Mouse (Mus musculus) hindbrain, embryonic 15.5 days (tissue): Measurements from ENCODE around the gene Car9. TPM values are rescaled to one million over a fixed set of nuclear protein-coding genes. Genes with fewer than 3 reads are reported as not detected.

Source experiments
- ATAC-seq: fragments of 200-750 bp; cut with Nextera tagmentation; 2 replicates; pipeline ENCODE4 v1.8.0; 2017; ENCODE audit warnings: low read depth, moderate number of reproducible peaks, moderate TSS enrichment; ENCODE audit not compliant: low FRiP score
- H3K27ac ChIP-seq: fragments of 300-500 bp; sonication (generic); replicated peaks from 2 replicates; pipeline ENCODE4 v1.5.1; 2015; ENCODE audit warnings: mild to moderate bottlenecking, inconsistent platforms
- H3K27me3 ChIP-seq: fragments of 300-500 bp; sonication (generic); 2 replicates; pipeline ENCODE4 v1.6.1; 2015; ENCODE audit warnings: control low read depth, inconsistent platforms
- H3K36me3 ChIP-seq: fragments of 300-500 bp; sonication (generic); 2 replicates; pipeline ENCODE4 v1.6.1; 2015; ENCODE audit warnings: control low read depth, inconsistent platforms
- H3K4me1 ChIP-seq: fragments of 300-500 bp; sonication (generic); replicated peaks from 2 replicates; pipeline ENCODE4 v1.6.1; 2015; ENCODE audit warnings: control low read depth, inconsistent platforms
- H3K4me2 ChIP-seq: fragments of 300-500 bp; sonication (generic); 2 replicates; pipeline ENCODE4 v1.6.1; 2015; ENCODE audit warnings: moderate library complexity, mild to moderate bottlenecking, inconsistent platforms
- H3K4me3 ChIP-seq: fragments of 300-500 bp; sonication (generic); 2 replicates; pipeline ENCODE4 v1.5.1; 2015; ENCODE audit warnings: mild to moderate bottlenecking, inconsistent platforms
- H3K9ac ChIP-seq: fragments of 300-500 bp; sonication (generic); 2 replicates; pipeline ENCODE4 v1.6.1; 2015; ENCODE audit warnings: inconsistent platforms
- H3K9me3 ChIP-seq: fragments of 300-500 bp; sonication (generic); 2 replicates; pipeline ENCODE4 v1.6.1; 2016; ENCODE audit warnings: control low read depth, inconsistent platforms
- WGBS: fragments of 180-500 bp; shearing (Covaris S2); methylation state at CpG from one replicate; pipeline ENCODE4 v1.1.7; 2015; 5-methylcytosine and 5-hydroxymethylcytosine counted together
- polyA plus RNA-seq: library from polyadenylated mRNA; unstranded; fragments of >200 nt; fragmentation: Nextera tagmentation; extraction: Ambion mirVana; gene quantifications from 2 replicates; pipeline ENCODE4 v1.2.1, GENCODE M21; 2015

Gene Car9
- polyA plus RNA-seq, 1 experiment from 2014 or later: 0.27 TPM

DNA sequence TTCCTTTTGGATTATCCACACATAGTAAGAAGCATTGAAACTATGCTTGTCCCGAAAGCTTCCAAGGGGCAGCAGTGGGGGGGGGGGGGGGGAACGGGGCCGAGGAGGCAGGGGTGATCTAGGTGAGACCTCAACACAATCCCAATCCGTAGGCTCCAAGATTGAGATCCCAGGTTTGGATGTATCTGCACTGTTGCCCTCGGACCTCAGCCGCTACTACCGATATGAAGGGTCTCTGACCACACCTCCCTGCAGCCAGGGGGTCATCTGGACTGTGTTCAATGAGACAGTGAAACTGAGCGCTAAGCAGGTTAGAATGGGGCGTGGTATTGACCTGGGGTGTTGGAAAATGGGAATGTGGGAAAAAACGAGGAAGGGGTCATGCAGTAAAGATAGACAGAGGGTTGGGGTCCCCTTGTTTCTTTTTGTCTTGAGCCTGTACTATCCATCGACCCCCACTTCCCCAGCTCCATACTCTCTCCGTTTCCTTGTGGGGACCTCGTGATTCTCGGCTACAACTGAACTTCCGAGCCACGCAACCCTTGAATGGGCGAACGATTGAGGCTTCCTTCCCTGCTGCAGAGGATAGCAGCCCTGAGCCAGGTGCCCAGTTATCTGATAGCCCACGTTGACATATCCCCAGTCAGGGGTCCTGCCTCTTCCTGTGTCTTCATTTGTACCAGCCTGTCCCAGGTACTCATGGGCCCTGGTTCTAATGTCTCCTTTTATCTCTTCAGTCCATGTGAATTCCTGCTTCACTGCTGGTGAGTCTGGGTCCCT, 5.1 kb downstream of the Car9 start:
- Histone ChIP-seq H3K9me3 (no peaks in the 10 kb centered on the region), H3K4me2 (no peak overlapping the region), H3K4me3 (no peak overlapping the region), H3K4me1 (peaks cover 13% of the 10 kb centered on the region), H3K27me3 (peaks cover 20% of the 10 kb centered on the region), H3K27ac (no peak overlapping the region), H3K9ac (no peak overlapping the region), H3K36me3 (no peaks in the 10 kb centered on the region)
- ATAC-seq: no peak
- 83% methylated on average over 18 of the region's 19 CpGs for WGBS

DNA sequence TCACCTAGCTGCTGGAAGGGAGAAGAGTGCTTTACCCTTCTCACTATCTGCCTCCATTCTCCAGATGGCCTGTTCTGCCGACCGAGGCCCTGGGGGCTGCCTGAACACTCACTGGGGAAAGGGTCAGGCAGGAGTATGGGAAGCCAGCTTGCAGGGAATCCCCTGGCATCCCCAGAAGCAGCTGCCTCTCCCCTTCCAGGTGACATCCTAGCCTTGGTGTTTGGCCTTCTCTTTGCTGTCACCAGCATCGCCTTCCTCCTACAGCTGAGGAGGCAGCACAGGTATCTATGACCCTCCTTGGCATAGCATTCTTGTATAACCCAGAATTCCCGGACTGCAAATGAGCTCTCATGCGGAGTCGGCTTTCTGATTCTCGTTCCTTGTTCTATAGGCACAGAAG, 5.9 kb downstream of the Car9 start:
- peaks cover 14% of the 10 kb centered on the region for H3K27me3 ChIP-seq
- H3K9me3 ChIP-seq: no peaks in the 10 kb centered on the region
- no peak overlapping the region for H3K4me2 ChIP-seq
- H3K27ac ChIP-seq: no peak overlapping the region
- no peak overlapping the region for H3K4me3 ChIP-seq
- no peaks in the 10 kb centered on the region for H3K36me3 ChIP-seq
- ATAC-seq: no peak
- no peak overlapping the region for H3K9ac ChIP-seq
- 72% methylated on average over 7 of the region's 7 CpGs for WGBS
- H3K4me1 ChIP-seq: peaks cover 13% of the 10 kb centered on the region

DNA sequence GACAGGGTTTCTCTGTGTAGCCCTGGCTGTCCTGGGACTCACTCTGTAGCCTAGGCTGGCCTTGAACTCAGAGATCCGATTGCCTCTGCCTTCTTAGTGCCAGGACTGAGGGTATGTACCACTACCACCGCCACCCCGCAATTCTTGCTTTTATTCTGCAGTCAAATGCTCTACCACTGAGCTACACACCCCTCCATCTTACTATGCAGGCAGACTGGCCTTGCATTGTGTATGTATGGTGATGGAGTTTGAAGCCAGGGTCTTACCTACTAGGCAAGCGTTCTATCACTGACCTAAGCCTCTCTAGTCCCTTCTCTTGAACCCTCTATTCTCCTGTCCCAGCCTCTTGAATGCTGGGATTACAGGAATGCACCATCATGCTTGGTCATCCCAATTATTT, 6.5 kb downstream of the Car9 start:
- H3K36me3 ChIP-seq: no peaks in the 10 kb centered on the region
- H3K27ac ChIP-seq: no peak overlapping the region
- H3K4me3 ChIP-seq: no peak overlapping the region
- peaks cover 7% of the 10 kb centered on the region for H3K4me1 ChIP-seq
- H3K9me3 ChIP-seq: no peaks in the 10 kb centered on the region
- peaks cover 8% of the 10 kb centered on the region for H3K27me3 ChIP-seq
- WGBS: 91% methylated on average over 4 of the region's 4 CpGs
- H3K9ac ChIP-seq: no peak overlapping the region
- H3K4me2 ChIP-seq: no peak overlapping the region
- ATAC-seq: no peak

DNA sequence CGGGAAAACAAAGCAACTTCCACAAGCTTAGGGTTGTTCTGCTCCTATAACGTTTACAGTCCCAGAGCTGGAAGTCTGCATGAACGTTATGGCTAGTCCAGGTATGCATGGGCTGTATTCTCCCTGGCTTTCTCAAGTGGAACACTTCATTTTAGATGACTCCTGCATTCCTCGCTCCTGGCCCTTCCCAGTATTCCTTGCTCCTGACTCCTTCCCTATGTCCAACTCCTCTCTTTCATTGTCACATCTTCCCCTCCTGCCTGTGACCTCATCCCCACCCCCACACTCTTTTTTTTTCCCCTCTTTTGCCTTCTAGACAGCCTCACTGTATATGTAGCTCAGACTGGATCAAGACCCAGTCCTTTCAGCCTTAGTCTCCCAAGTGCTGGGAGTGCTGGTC, 7.0 kb downstream of the Car9 start:
- ATAC-seq: no peak
- H3K27me3 ChIP-seq: peaks cover 6% of the 10 kb centered on the region
- WGBS: 85% methylated on average over 4 of the region's 4 CpGs

DNA sequence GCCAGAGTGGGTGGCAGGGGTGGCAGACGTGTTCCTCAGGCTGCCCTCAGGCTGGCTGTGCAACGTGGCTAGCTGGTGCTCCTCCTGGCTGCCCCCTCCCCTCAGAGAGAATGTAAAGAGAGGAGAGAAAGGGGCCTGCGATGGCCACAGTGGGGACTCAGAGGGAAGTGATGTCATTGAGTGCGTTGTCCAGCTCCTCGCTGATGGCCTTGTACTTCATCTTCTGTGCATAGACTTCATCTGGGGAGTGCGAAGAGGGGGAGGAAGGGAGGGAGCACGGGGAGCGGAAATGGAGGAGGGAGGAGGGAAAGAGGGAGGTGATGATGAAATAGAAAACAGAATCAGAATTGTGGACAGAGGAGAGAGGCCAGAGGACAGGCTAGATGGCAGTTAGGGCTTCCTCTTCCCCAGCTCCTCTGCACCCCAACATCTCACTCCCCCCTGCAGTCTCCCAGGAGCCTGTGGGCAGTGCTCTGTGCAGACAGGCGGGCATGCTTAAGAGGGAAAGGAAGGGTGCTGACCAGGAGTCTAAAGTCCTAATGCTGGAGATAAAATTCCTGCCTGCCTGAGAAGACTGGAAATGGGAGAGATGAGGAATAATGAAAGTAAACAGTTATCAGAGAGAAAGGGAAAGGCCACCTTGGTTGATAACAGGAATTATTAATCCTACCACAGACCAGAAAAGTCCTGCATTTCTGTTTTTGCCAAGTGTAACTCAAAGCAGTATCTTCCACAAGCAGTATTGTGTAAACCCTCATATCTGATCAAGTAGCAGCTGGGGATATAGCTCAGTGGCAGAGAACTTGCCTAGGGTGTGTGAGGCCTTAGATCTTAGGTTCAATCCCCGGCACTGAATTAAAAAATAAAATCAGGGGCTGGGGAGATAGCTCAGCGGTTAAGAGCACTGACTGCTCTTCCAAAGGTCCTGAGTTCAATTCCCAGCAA, 9.3 kb downstream of the Car9 start:
- H3K4me1 ChIP-seq: peaks cover 11% of the 10 kb centered on the region; the same call in 1 of the 2 replicates
- no peak overlapping the region for H3K4me2 ChIP-seq
- H3K36me3 ChIP-seq: no peaks in the 10 kb centered on the region
- no peak overlapping the region for H3K4me3 ChIP-seq
- H3K27me3 ChIP-seq: peaks cover 5% of the 10 kb centered on the region; the same call in 1 of the 2 replicates
- no peaks in the 10 kb centered on the region for H3K9me3 ChIP-seq
- H3K27ac ChIP-seq: no peak overlapping the region
- ATAC-seq: no peak
- H3K9ac ChIP-seq: no peak overlapping the region
- WGBS: 75% methylated on average over 11 of the region's 11 CpGs

More for the DNA sequence above, 7.0 kb downstream of the Car9 start:
- no peaks in the 10 kb centered on the region for H3K9me3 ChIP-seq
- no peak overlapping the region for H3K4me3 ChIP-seq
- H3K4me1 ChIP-seq: peaks cover 6% of the 10 kb centered on the region; the same call in 1 of the 2 replicates
- no peak overlapping the region for H3K27ac ChIP-seq
- no peak overlapping the region for H3K9ac ChIP-seq
- no peak overlapping the region for H3K4me2 ChIP-seq
- no peaks in the 10 kb centered on the region for H3K36me3 ChIP-seq

DNA sequence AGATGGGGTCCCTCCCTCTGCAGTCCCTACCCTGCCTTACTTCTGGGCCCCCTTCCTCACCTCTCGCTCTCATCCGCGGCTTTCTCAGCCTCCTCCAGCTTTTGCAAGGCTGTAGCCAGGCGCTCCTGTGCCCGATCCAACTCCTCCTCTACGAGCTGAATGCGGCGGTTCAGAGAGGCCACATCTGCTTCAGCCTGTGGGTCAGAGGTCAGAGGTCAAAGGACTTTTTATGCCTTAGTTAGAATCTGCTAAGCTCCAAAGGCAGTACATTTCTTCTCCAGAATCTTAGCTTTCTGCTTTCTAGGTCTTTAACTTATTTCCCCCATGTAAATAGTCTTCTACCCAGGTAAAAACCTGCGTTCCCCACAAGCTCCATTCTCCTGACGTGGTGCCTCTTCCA, 12.8 kb downstream of the Car9 start:
- H3K36me3 ChIP-seq: no peaks in the 10 kb centered on the region
- peaks cover 34% of the 10 kb centered on the region for H3K27me3 ChIP-seq
- H3K9ac ChIP-seq: no peak overlapping the region
- no peaks in the 10 kb centered on the region for H3K9me3 ChIP-seq
- no peak for ATAC-seq
- H3K4me3 ChIP-seq: peak overlapping the region; percentile 18; the same call in 1 of the 2 replicates
- H3K4me1 ChIP-seq: peaks cover 26% of the 10 kb centered on the region
- no peak overlapping the region for H3K27ac ChIP-seq
- WGBS: 14% methylated on average over 10 of the region's 10 CpGs
- peak overlapping the region; percentile 47 for H3K4me2 ChIP-seq

DNA sequence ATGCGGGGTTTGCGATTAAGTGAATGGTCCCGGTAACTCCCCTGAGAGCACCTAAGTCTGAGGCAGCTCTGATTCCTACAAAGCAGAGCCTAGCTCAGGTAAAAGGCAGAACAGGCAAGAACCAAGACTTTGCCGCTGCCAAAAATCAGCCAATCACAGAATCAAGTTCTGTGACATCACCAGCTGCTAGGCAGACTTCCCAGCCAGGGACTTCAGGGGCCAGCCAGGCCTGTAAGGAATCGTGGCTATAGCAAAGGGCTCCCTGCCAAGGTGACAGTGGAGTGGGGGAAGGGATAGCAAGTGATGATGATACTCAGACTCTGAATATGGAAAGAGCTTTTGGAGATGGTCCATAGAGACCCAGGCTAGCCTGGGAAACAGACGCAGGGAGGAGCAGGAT, 13.2 kb downstream of the Car9 start:
- ATAC-seq: peak; percentile 69; the same call in 1 of the 2 replicates
- H3K27ac ChIP-seq: no peak overlapping the region
- peaks cover 34% of the 10 kb centered on the region for H3K27me3 ChIP-seq
- WGBS: 12% methylated on average over 6 of the region's 6 CpGs
- no peaks in the 10 kb centered on the region for H3K36me3 ChIP-seq
- H3K9ac ChIP-seq: no peak overlapping the region
- peaks cover 26% of the 10 kb centered on the region for H3K4me1 ChIP-seq
- peak overlapping the region; percentile 47 for H3K4me2 ChIP-seq
- no peaks in the 10 kb centered on the region for H3K9me3 ChIP-seq
- peak overlapping the region; percentile 18; the same call in 1 of the 2 replicates for H3K4me3 ChIP-seq

DNA sequence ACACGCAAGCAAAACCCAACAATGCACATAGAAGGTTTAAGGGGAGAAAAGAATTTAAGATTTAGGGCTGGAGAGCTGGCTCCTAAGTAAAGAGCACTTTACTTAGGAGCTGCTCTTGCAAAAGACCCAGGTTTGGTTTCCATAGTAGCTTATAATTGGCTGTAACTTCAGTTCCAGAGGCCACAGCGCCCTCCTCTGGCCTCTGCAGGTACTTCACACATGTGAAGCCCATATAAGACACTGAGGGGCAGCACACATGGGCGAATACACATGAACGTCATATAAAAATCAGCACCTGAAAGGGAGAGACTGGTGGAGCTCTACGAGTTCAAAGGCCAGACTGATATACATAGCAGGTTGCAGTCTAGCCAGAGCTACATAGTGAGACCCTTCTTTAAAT, 21.1 kb downstream of the Car9 start:
- Histone ChIP-seq H3K27ac (no peak overlapping the region), H3K4me3 (no peak overlapping the region), H3K27me3 (peaks cover 27% of the 10 kb centered on the region), H3K4me1 (peaks cover 14% of the 10 kb centered on the region), H3K9me3 (no peaks in the 10 kb centered on the region), H3K4me2 (no peak overlapping the region), H3K36me3 (peaks cover 15% of the 10 kb centered on the region), H3K9ac (no peak overlapping the region)
- ATAC-seq: no peak
- 65% methylated on average over 5 of the region's 5 CpGs for WGBS

DNA sequence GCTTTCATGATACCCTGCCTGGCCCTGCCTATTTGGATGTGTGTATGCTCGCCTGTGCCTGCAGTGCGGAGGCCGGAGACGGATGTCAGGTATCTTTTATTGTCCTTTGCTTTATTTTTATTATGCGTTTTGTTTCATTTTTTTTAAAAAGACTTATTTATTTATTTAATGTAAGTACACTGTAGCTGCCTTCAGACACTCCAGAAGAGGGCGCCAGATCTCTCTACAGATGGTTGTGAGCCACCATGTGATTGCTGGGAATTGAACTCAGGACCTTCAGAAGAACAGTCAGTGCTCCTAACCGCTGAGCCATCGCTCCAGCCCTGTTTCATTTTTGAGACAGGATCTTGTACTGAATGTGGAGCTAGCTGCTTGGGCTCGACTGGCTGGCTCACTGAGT, 21.7 kb downstream of the Car9 start:
- Histone ChIP-seq H3K36me3 (peaks cover 21% of the 10 kb centered on the region), H3K4me2 (no peak overlapping the region), H3K27me3 (peaks cover 21% of the 10 kb centered on the region), H3K4me1 (peaks cover 10% of the 10 kb centered on the region), H3K9me3 (no peaks in the 10 kb centered on the region), H3K9ac (no peak overlapping the region), H3K27ac (no peak overlapping the region), H3K4me3 (no peak overlapping the region)
- WGBS: 78% methylated on average over 9 of the region's 9 CpGs
- ATAC-seq: no peak

DNA sequence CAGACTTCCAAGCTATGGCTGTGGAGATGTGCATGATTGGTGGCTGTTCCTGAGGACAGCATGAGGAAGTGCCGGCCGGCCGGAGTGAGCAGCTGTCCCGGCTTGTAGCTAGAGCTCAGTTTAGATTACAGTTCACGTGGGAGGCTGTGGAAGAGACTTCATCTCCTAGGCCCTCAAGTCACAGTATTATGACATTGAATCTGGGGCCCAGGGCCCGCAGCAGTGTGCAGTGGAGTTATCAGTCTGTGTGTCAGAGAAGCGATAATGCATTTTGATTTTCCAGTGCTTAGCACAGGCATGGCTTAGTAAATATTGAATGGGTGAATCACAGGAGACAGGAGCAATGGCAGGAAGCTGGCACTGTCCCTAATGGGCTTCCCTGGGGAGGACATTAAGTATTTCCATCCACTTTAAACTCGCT, 23.3 kb downstream of the Car9 start:
- no peak for ATAC-seq
- H3K4me3 ChIP-seq: no peak overlapping the region
- no peaks in the 10 kb centered on the region for H3K9me3 ChIP-seq
- H3K36me3 ChIP-seq: peaks cover 36% of the 10 kb centered on the region
- no peak overlapping the region for H3K27ac ChIP-seq
- H3K27me3 ChIP-seq: peaks cover 14% of the 10 kb centered on the region
- no peaks in the 10 kb centered on the region for H3K4me1 ChIP-seq
- WGBS: 56% methylated on average over 8 of the region's 8 CpGs
- H3K9ac ChIP-seq: no peak overlapping the region
- H3K4me2 ChIP-seq: no peak overlapping the region

DNA sequence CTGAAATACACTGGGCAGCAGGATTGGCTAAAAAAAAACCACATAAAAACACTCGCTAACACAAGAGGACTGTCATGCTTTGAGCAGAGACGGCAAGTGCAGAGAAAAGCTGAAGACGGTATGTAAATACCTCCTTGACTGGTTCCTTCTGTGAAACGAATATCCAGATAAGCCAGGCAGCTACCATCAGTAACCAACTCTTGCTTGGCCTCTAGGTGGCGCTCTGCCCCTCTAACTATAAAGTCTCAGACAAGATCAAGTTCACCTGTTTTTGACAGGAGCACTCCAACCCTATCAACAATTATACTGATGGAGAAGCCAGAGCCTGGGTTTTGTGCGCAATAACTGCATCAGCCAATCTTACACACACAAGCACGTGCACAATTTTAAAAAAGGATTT, 23.8 kb downstream of the Car9 start:
- 22% methylated on average over 7 of the region's 7 CpGs for WGBS
- Histone ChIP-seq H3K9me3 (no peaks in the 10 kb centered on the region), H3K4me3 (no peak overlapping the region), H3K9ac (no peak overlapping the region), H3K4me2 (no peak overlapping the region), H3K27me3 (peaks cover 10% of the 10 kb centered on the region), H3K27ac (no peak overlapping the region), H3K4me1 (no peaks in the 10 kb centered on the region), H3K36me3 (peaks cover 40% of the 10 kb centered on the region)
- ATAC-seq: no peak

DNA sequence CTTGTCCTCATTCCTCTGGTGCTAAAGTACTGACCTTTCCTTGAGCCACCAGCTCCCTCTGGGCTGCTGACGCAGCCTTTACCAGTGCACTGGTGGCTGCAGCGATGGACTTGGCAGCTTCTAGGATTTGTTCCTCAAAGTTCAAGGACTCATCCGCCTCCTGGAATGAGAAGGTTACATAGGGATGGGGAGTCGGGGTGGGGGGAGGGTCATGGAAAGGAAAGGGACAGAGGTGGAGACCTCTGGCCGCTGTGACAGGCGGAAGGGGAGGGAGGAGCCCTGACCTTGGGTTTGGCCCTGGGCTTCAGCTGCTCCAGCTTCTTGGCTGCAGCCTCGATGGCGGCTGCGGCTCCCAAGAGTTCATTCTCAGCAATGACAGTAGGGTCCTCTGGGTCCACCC, 26.5 kb downstream of the Car9 start:
- H3K36me3 ChIP-seq: peaks cover 64% of the 10 kb centered on the region
- H3K27me3 ChIP-seq: no peaks in the 10 kb centered on the region
- H3K9ac ChIP-seq: no peak overlapping the region
- H3K4me1 ChIP-seq: no peaks in the 10 kb centered on the region
- 84% methylated on average over 9 of the region's 9 CpGs for WGBS
- no peak overlapping the region for H3K4me3 ChIP-seq
- no peak overlapping the region for H3K27ac ChIP-seq
- no peak for ATAC-seq
- no peak overlapping the region for H3K4me2 ChIP-seq
- no peaks in the 10 kb centered on the region for H3K9me3 ChIP-seq
